Mouse (Mus musculus) layer of hippocampus, postnatal 36 days (tissue): Measurements from ENCODE around the gene Eri3. TPM values are rescaled to one million over a fixed set of nuclear protein-coding genes. Genes with fewer than 3 reads are reported as not detected.

Experiments
- DNase-seq, 2 experiments: peaks; one replicate each; pipeline ENCODE4 v3.0.0; 2022
- total RNA-seq, 2 experiments: library from RNA; stranded (reverse); gene quantifications; 2 replicates each; pipeline ENCODE4 v1.2.3; 2021

The Eri3 gene
- total RNA-seq, 2 experiments from 2014 or later = 183 to 187 TPM

- DNase-seq = no peak
Observed at GRCm38 (mm10) chr4:117577579-117577978, 27.4 kb downstream of the Eri3 start.

GRCm38 (mm10) chr4:117581626-117582025 lies 31.5 kb downstream of the Eri3 start:
- no peak for DNase-seq

- no peak for DNase-seq
Observed at GRCm38 (mm10) chr4:117585995-117586394, 35.8 kb downstream of the Eri3 start.

GRCm38 (mm10) chr4:117587447-117587846 lies 37.3 kb downstream of the Eri3 start:
- no peak for DNase-seq

GRCm38 (mm10) chr4:117589081-117589660 lies 39.0 kb downstream of the Eri3 start:
- no peak for DNase-seq

GRCm38 (mm10) chr4:117590781-117591180 lies 40.6 kb downstream of the Eri3 start:
- no peak for DNase-seq

GRCm38 (mm10) chr4:117592206-117592605 lies 42.0 kb downstream of the Eri3 start:
- no peak for DNase-seq

GRCm38 (mm10) chr4:117595293-117595692 lies 45.1 kb downstream of the Eri3 start:
- DNase-seq = no peak

- no peak for DNase-seq
Observed at GRCm38 (mm10) chr4:117599986-117600565, 49.9 kb downstream of the Eri3 start.

GRCm38 (mm10) chr4:117601338-117601776 lies 51.2 kb downstream of the Eri3 start:
- no peak for DNase-seq

GRCm38 (mm10) chr4:117605099-117605953 lies 55.2 kb downstream of the Eri3 start:
- DNase-seq = no peak

- DNase-seq = no peak
Observed at GRCm38 (mm10) chr4:117605954-117606227, 55.7 kb downstream of the Eri3 start.

GRCm38 (mm10) chr4:117606831-117607610 lies 56.9 kb downstream of the Eri3 start:
- DNase-seq = no peak

- DNase-seq = no peak
Observed at GRCm38 (mm10) chr4:117608265-117608664, 58.1 kb downstream of the Eri3 start.

GRCm38 (mm10) chr4:117609371-117610039 lies 59.3 kb downstream of the Eri3 start:
- DNase-seq = no peak

GRCm38 (mm10) chr4:117611385-117611784 lies 61.2 kb downstream of the Eri3 start:
- no peak for DNase-seq

- DNase-seq = no peak
Observed at GRCm38 (mm10) chr4:117611814-117612213, 61.6 kb downstream of the Eri3 start.

- DNase-seq = no peak
Observed at GRCm38 (mm10) chr4:117612713-117613112, 62.5 kb downstream of the Eri3 start.

GRCm38 (mm10) chr4:117613153-117613773 lies 63.1 kb downstream of the Eri3 start:
- no peak for DNase-seq

GRCm38 (mm10) chr4:117616600-117616999 lies 66.4 kb downstream of the Eri3 start:
- DNase-seq = no peak

- DNase-seq = no peak
Observed at GRCm38 (mm10) chr4:117622270-117622669, 72.1 kb downstream of the Eri3 start.

GRCm38 (mm10) chr4:117623025-117623424 lies 72.9 kb downstream of the Eri3 start:
- no peak for DNase-seq
